Comparison of ENCODE assay signal across 19 mouse cellular contexts in the genomic region with DNA sequence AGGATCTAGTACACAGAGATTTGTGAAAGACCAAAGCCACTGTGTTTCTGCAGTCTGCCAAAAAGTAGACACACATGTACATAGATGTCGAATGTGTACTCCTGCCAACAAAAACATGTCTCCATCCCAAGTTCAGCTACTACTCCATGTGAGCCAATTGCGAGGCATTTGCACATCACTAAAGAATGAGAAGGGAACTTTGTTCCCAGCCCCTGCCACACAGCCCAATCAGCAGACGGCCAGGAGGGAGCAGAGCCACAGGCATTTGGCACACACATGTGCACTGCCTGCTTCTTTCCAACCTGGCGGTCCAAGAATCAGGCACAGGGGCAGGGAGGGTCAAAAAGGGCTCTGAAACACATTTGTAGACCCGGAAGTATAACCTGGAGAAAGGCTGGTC.
DNase-seq lines count a peak whose midpoint lies in the region; ATAC-seq and TF ChIP-seq lines count a peak whose summit lies in the region.
"Had no signal": no experiment of that assay in that cellular context is flagged by ENCODE, and none has a peak within 500 bp of the region (broad histone marks: within the 10 kb centered on the region; RNA-seq: fewer than 3 reads in every experiment).

No protein-coding gene starts in this region.

- no peaks in the 10 kb centered on the region for H3K36me3 ChIP-seq in heart, embryonic 10.5 days
- H3K36me3 ChIP-seq in lung, postnatal 0 days (ENCODE audit: insufficient read depth, low read length) = no peaks in the 10 kb centered on the region
- H3K36me3 ChIP-seq in liver, embryonic 12.5 days = no peaks in the 10 kb centered on the region
- H3K36me3 ChIP-seq: forebrain, embryonic 15.5 days; hindbrain, embryonic 12.5 days had no signal

- peaks cover 47% of the 10 kb centered on the region for H3K27me3 ChIP-seq in heart, embryonic 10.5 days (ENCODE audit: insufficient read depth, poor library complexity, severe bottlenecking)
- H3K27me3 ChIP-seq in lung, postnatal 0 days (replicated peaks; ENCODE audit: insufficient read depth, low read length) = no peaks in the 10 kb centered on the region
- H3K27me3 ChIP-seq in liver, embryonic 12.5 days (replicated peaks) = peaks cover 10% of the 10 kb centered on the region

- no peak overlapping the region for H3K4me3 ChIP-seq in heart, embryonic 10.5 days
- no peak overlapping the region for H3K4me3 ChIP-seq in lung, postnatal 0 days (ENCODE audit: low read depth, low read length)
- H3K4me3 ChIP-seq in liver, embryonic 12.5 days = no peak overlapping the region
- H3K4me3 ChIP-seq: forebrain, embryonic 15.5 days; heart, adult 2 months; hindbrain, embryonic 12.5 days; myocyte had no signal

- no peaks in the 10 kb centered on the region for H3K9me3 ChIP-seq in heart, embryonic 10.5 days
- no peaks in the 10 kb centered on the region for H3K9me3 ChIP-seq in lung, postnatal 0 days (ENCODE audit: low read length)
- H3K9me3 ChIP-seq in liver, embryonic 12.5 days (replicated peaks) = no peaks in the 10 kb centered on the region
- H3K9me3 ChIP-seq: forebrain, embryonic 15.5 days; hindbrain, embryonic 12.5 days had no signal

- no peak overlapping the region for H3K27ac ChIP-seq in heart, embryonic 10.5 days
- H3K27ac ChIP-seq in lung, postnatal 0 days (ENCODE audit: low read length) = no peak overlapping the region
- no peak overlapping the region for H3K27ac ChIP-seq in liver, embryonic 12.5 days
- H3K27ac ChIP-seq: forebrain, embryonic 15.5 days; heart, adult 2 months; hindbrain, embryonic 12.5 days had no signal

- ATAC-seq in lung, postnatal 0 days = peak; percentile 49; the same call in 1 of the 2 replicates
- ATAC-seq in liver, embryonic 12.5 days = no peak
- ATAC-seq in megakaryocyte-erythroid progenitor cell, adult 5-6 weeks (replicated peaks; ENCODE audit: low FRiP score, low TSS enrichment, poor library complexity, severe bottlenecking) = no peak
- ATAC-seq: forebrain, embryonic 15.5 days; inflammation-experienced regulatory T-cells, adult 6 months had no signal

- TF ChIP-seq CTCF in lung, postnatal 0 days (IDR thresholded peaks at IDR 0.05) = no peak

- TF ChIP-seq EP300 in lung, postnatal 0 days (IDR thresholded peaks at IDR 0.05) = no peak

- intact Hi-C loops in heart, postnatal 14 days (cut with DNase I) = loop anchor here (5.0 kb wide), 2 partner anchors 530 to 650 kb away; no protein-coding TSS in a partner anchor

- H3K4me2 ChIP-seq in lung, postnatal 0 days (replicated peaks; ENCODE audit: low read depth, low read length) = no peak overlapping the region
- no peak overlapping the region for H3K4me2 ChIP-seq in liver, embryonic 12.5 days
- H3K4me2 ChIP-seq: forebrain, embryonic 15.5 days; hindbrain, embryonic 12.5 days had no signal

- no peak overlapping the region for H3K9ac ChIP-seq in lung, postnatal 0 days (replicated peaks; ENCODE audit: low read depth)
- no peak overlapping the region for H3K9ac ChIP-seq in liver, embryonic 12.5 days
- H3K9ac ChIP-seq: forebrain, embryonic 15.5 days; hindbrain, embryonic 12.5 days had no signal

- peak; percentile 96 for DNase-seq in heart, adult 11 months
- no peak for DNase-seq in heart, embryonic 10.5 days (ENCODE audit: low spot score)
- DNase-seq in lung, postnatal 0 days (ENCODE audit: low spot score) = no peak
- no peak for DNase-seq in lung, postnatal 14 days
- DNase-seq in heart, postnatal 14 days = peak; percentile 25 to 32
- DNase-seq in skeletal muscle tissue, adult 2 months (ENCODE audit: low read depth, low spot score) = peak; percentile 36
- DNase-seq: cerebellum, adult 9-10 months; embryo, embryonic 11 days; kidney, adult 8-10 months; midbrain, embryonic 14.5 days; spleen, adult 18-20 months; thymus, adult 2 months had no signal

- WGBS in heart, embryonic 10.5 days = 67% methylated on average over 5 of the region's 5 CpGs
- WGBS in lung, postnatal 0 days = 63% methylated on average over 5 of the region's 5 CpGs
- WGBS in liver, embryonic 12.5 days (ENCODE audit: insufficient replicate concordance) = 55% methylated on average over 5 of the region's 5 CpGs

- H3K4me1 ChIP-seq in heart, embryonic 10.5 days = peaks cover 10% of the 10 kb centered on the region
- no peaks in the 10 kb centered on the region; the same call in 1 of the 2 replicates for H3K4me1 ChIP-seq in lung, postnatal 0 days (ENCODE audit: insufficient read depth, low read depth, low read length)
- H3K4me1 ChIP-seq in liver, embryonic 12.5 days = no peaks in the 10 kb centered on the region
- H3K4me1 ChIP-seq: hindbrain, embryonic 12.5 days had no signal

Comparison
In these comparisons a context has a peak if more than half of its experiments do, and no peak if none do; other contexts are left out.
1. DNase-seq: peak in heart, adult 11 months (single experiment), heart, postnatal 14 days (2 of 2) and skeletal muscle tissue, adult 2 months (single experiment); none in heart, embryonic 10.5 days (single experiment), lung, postnatal 0 days (single experiment) and lung, postnatal 14 days (single experiment).